Mouse (Mus musculus) liver, embryonic 14.5 days (tissue): ENCODE results near the gene Arl2. TPM values are rescaled to one million over a fixed set of nuclear protein-coding genes. Genes with fewer than 3 reads are reported as not detected.

ENCODE experiments used
- ATAC-seq: fragments of 200-750 bp; cut with Nextera tagmentation; 2 replicates; pipeline ENCODE4 v1.8.0; 2017; ENCODE audit warnings: moderate number of reproducible peaks, mild to moderate bottlenecking, moderate library complexity; ENCODE audit not compliant: insufficient read depth
- DNase-seq, 3 experiments: peaks; one replicate each; pipeline ENCODE4 v3.0.0-alpha.2; 2012 to 2013; ENCODE audit warnings: low read depth in 3 of 3, low spot score in 3 of 3
- H3K27ac ChIP-seq: fragments of 300-500 bp; sonication (generic); 2 replicates; pipeline ENCODE4 v1.5.1; 2014; ENCODE audit warnings: moderate library complexity, mild to moderate bottlenecking, control low read depth, inconsistent platforms
- H3K27me3 ChIP-seq: fragments of 300-500 bp; sonication (generic); 2 replicates; pipeline ENCODE4 v1.6.1; 2014; ENCODE audit warnings: mild to moderate bottlenecking, low read length, moderate library complexity; ENCODE audit not compliant: control insufficient read depth, insufficient read depth
- H3K36me3 ChIP-seq: fragments of 300-500 bp; sonication (generic); replicated peaks from 2 replicates; pipeline ENCODE4 v1.6.1; 2014; ENCODE audit warnings: low read depth; ENCODE audit not compliant: control insufficient read depth, insufficient read depth
- H3K4me1 ChIP-seq, 2 experiments: fragments of 200-500 bp in 1 of 2; fragments of 300-500 bp in 1 of 2; sonication (generic) in 1 of 2; replicated peaks; 2 replicates each; pipeline ENCODE4 v1.6.1; 2012 to 2014; ENCODE audit warnings: antibody characterized with exemption in 1 of 2, inconsistent platforms in 1 of 2, low read length in 1 of 2; ENCODE audit not compliant: control insufficient read depth in 2 of 2, insufficient read depth in 2 of 2
- H3K4me2 ChIP-seq: fragments of 300-500 bp; sonication (generic); 2 replicates; pipeline ENCODE4 v1.6.1; 2014; ENCODE audit warnings: low read depth, mild to moderate bottlenecking, control low read depth, moderate library complexity
- H3K4me3 ChIP-seq, 2 experiments: fragments of 200-500 bp in 1 of 2; fragments of 300-500 bp in 1 of 2; sonication (generic) in 1 of 2; 2 replicates each; pipeline ENCODE4 v1.5.1; 2012 to 2014; ENCODE audit warnings: low read depth in 2 of 2, low read length in 2 of 2, mild to moderate bottlenecking in 2 of 2, control low read depth in 1 of 2, inconsistent platforms in 1 of 2, moderate library complexity in 1 of 2; ENCODE audit not compliant: insufficient read depth in 1 of 2
- H3K9ac ChIP-seq: fragments of 300-500 bp; sonication (generic); replicated peaks from 2 replicates; pipeline ENCODE4 v1.6.1; 2014; ENCODE audit warnings: mild to moderate bottlenecking, control low read depth, moderate library complexity
- H3K9me3 ChIP-seq: fragments of 300-500 bp; sonication (generic); 2 replicates; pipeline ENCODE4 v1.6.1; 2016; ENCODE audit warnings: low read length, mixed read lengths; ENCODE audit not compliant: control insufficient read depth
- CTCF ChIP-seq: IDR thresholded peaks from 2 replicates; pipeline ENCODE4 v1.5.1; 2016; ENCODE audit warnings: antibody characterized with exemption, low read depth, control low read depth
- EP300 ChIP-seq: IDR thresholded peaks from 2 replicates; pipeline ENCODE4 v1.6.1; 2016; ENCODE audit warnings: antibody characterized with exemption, low read depth
- WGBS: fragments of 180-500 bp; shearing (Covaris S2); extraction: QIAGEN DNeasy Blood & Tissue Kit; methylation state at CpG from one replicate; pipeline ENCODE4 v1.1.7; 2014; ENCODE audit not compliant: insufficient replicate concordance; 5-methylcytosine and 5-hydroxymethylcytosine counted together
- polyA plus RNA-seq, 2 experiments: library from polyadenylated mRNA; depleted of rRNA in 1 of 2; stranded (reverse) in 1 of 2; unstranded in 1 of 2; fragments of >200 nt; fragmentation: Nextera tagmentation in 1 of 2; extraction: Ambion mirVana in 1 of 2; gene quantifications; 2 replicates each; pipeline versions ENCODE4 v1.2.1 to v1.2.3; 2012 to 2014

Arl2 gene
- polyA plus RNA-seq, 2 experiments, result 22.4 to 26.1 TPM

- no peak for TF ChIP-seq CTCF
- TF ChIP-seq EP300, result no peak
- Histone ChIP-seq H3K9me3 (no peaks in the 10 kb centered on the region), H3K4me2 (peak overlapping the region; percentile 97), H3K4me1 (peaks cover 9% of the 10 kb centered on the region in 2 experiments), H3K27ac (no peak overlapping the region), H3K9ac (peak overlapping the region; percentile 37), H3K36me3 (peaks cover 15% of the 10 kb centered on the region), H3K27me3 (no peaks in the 10 kb centered on the region), H3K4me3 (peak overlapping the region in 1 of 2 experiments; percentile 84; a peak in 2 of 4 replicates)
- no peak for ATAC-seq
- WGBS, result 84% methylated on average over 15 of the region's 15 CpGs
- DNase-seq, result no peak
These were observed 25.1 kb downstream of the Arl2 start for GRCm38 (mm10) chr19:6116113-6116850.

GRCm38 (mm10) chr19:6113116-6113515 lies 28.2 kb downstream of the Arl2 start:
- H3K9me3 ChIP-seq, result no peaks in the 10 kb centered on the region
- TF ChIP-seq EP300, result no peak
- H3K36me3 ChIP-seq, result peaks cover 6% of the 10 kb centered on the region
- peaks cover 6% of the 10 kb centered on the region in 2 experiments for H3K4me1 ChIP-seq
- no peak for ATAC-seq
- H3K4me2 ChIP-seq, result no peak overlapping the region
- H3K4me3 ChIP-seq, result no peak overlapping the region
- WGBS, result 64% methylated on average over 6 of the region's 6 CpGs
- no peak overlapping the region for H3K27ac ChIP-seq
- no peak for DNase-seq
- no peak overlapping the region for H3K9ac ChIP-seq
- no peaks in the 10 kb centered on the region for H3K27me3 ChIP-seq

- ATAC-seq (no peak), DNase-seq (no peak)
- Histone ChIP-seq H3K27me3 (no peaks in the 10 kb centered on the region), H3K36me3 (no peaks in the 10 kb centered on the region), H3K9ac (no peak within 1 kb of the TSS), H3K4me2 (no peak within 1 kb of the TSS), H3K9me3 (no peaks in the 10 kb centered on the region), H3K27ac (no peak within 1 kb of the TSS), H3K4me3 (no peak within 1 kb of the TSS), H3K4me1 (peaks cover 23 to 24% of the 10 kb centered on the region in 2 experiments)
- 79% methylated on average over 7 of the region's 7 CpGs for WGBS
- no peak for TF ChIP-seq EP300
- no peak for TF ChIP-seq CTCF
These were observed 35.8 kb downstream of the Arl2 start, which contains the start of gene Naaladl1 for GRCm38 (mm10) chr19:6105586-6105985. Naaladl1 (plus strand) TSS chr19:6105782.

GRCm38 (mm10) chr19:6104476-6104875 lies 36.9 kb downstream of the Arl2 start:
- no peak overlapping the region for H3K4me3 ChIP-seq
- no peaks in the 10 kb centered on the region for H3K9me3 ChIP-seq
- 44% methylated on average over 4 of the region's 4 CpGs for WGBS
- H3K27me3 ChIP-seq, result no peaks in the 10 kb centered on the region
- DNase-seq (no peak), ATAC-seq (no peak)
- peaks cover 23 to 24% of the 10 kb centered on the region in 2 experiments for H3K4me1 ChIP-seq
- no peak for TF ChIP-seq CTCF
- no peak for TF ChIP-seq EP300
- H3K9ac ChIP-seq, result peak overlapping the region; percentile 18; the same call in 1 of the 2 replicates
- no peak overlapping the region for H3K27ac ChIP-seq
- H3K4me2 ChIP-seq, result no peak overlapping the region
- H3K36me3 ChIP-seq, result no peaks in the 10 kb centered on the region; the same call in 1 of the 2 replicates

GRCm38 (mm10) chr19:6102169-6102853 lies 39.0 kb downstream of the Arl2 start:
- Histone ChIP-seq H3K4me2 (no peak overlapping the region), H3K36me3 (no peaks in the 10 kb centered on the region; the same call in 1 of the 2 replicates), H3K27ac (peak overlapping the region; percentile 61), H3K27me3 (no peaks in the 10 kb centered on the region), H3K4me3 (no peak overlapping the region), H3K9ac (no peak overlapping the region), H3K4me1 (peaks cover 23 to 24% of the 10 kb centered on the region in 2 experiments), H3K9me3 (no peaks in the 10 kb centered on the region)
- DNase-seq, result no peak
- peak; percentile 90 for ATAC-seq
- 54% methylated on average over 6 of the region's 6 CpGs for WGBS
- no peak for TF ChIP-seq CTCF
- TF ChIP-seq EP300, result no peak
